Mouse (Mus musculus): ENCODE data around the gene Tssk2. TPM values are rescaled to one million over a fixed set of nuclear protein-coding genes. Genes with fewer than 3 reads are reported as not detected.

The Tssk2 gene
- total and polyA plus RNA-seq, 2 experiments, result not detected

DNA sequence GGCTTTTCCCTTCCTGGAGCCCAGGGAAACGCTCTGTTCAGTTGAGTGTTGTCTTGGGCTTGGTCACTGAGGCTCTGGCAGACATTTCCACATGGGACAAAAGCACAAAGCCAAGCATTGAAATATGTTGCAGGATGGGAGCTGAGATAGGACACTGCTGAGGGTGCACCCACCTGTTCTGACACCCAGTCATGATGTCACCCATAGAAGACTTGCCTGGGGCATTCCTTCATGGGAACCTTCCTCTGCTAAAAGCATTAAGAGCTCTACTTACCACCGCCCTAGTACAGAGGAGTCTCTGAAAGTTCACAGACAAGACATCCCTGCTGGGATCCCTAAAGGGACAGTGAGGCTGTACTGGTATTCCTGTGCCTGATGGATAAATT is 8.1 kb upstream of the Tssk2 start:
- no peak overlapping the region for H3K4me3 ChIP-seq (ENCODE audit: insufficient read depth, low read depth, low read length)

DNA sequence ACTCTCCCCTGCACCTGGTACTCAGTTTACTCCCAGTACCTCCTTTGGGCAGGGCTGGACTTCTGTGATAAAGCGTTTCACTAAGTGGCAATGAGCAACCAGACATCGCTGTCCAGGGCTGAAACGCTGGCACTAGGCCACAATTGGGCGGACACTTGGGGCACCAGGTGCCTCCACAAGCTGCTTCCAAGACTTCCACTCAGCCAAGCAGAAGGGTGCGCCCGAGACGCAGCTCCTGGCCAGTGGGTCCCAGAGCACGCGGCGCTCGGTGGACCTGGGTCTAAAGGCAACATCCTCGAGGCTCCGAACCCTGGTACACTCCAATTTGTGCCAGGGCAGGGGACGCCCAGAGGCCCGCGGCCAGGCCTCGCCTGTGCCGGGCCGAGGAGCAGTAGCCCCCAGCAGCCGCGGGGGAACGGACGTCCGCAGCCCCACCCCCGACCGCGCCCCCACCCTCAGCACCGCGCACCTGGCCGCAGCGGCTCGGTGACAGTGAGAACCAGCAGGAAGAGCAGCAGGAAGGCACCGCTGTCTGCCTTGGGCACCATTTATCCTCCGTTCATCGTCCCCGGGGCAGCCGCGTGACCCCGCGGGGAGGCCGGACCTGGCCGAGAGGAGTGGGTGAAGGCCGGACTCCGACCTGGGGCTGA is 7.4 kb upstream of the Tssk2 start:
- Histone ChIP-seq H3K4me1 (ENCODE audit: control insufficient read depth, insufficient read depth, low read length) (peaks cover 15% of the 10 kb centered on the region), H3K4me3 (ENCODE audit: insufficient read depth, low read depth, low read length) (peak overlapping the region; percentile 84), H3K27me3 (ENCODE audit: control insufficient read depth, insufficient read depth, low read length) (no peaks in the 10 kb centered on the region), H3K27ac (replicated peaks; ENCODE audit: insufficient read depth, low read depth, low read length) (peak overlapping the region; percentile 90), H3K9ac (ENCODE audit: low read depth, low read length) (peak overlapping the region; percentile 92), H3K36me3 (ENCODE audit: control insufficient read depth, insufficient read depth, low read length) (no peaks in the 10 kb centered on the region), H3K79me2 (ENCODE audit: control insufficient read depth, insufficient read depth, low read length) (peaks cover 26% of the 10 kb centered on the region; the same call in 1 of the 2 replicates)
- TF ChIP-seq CTCF (IDR thresholded peaks at IDR 0.05; ENCODE audit: low read depth, low read length), result 0 out of 2 replicates have a peak, but pooled peaks have one; percentile 3
- 0 out of 2 replicates have a peak, but pooled peaks have one; percentile 37 for TF ChIP-seq POLR2A (IDR thresholded peaks at IDR 0.05; ENCODE audit: extremely low read depth, insufficient read depth, low read length)
- 1% methylated on average over 44 of the region's 44 CpGs for WGBS
- DNase-seq (ENCODE audit: extremely low read depth, low read depth, low spot score), result peak; percentile 87

More for the DNA sequence above, 8.1 kb upstream of the Tssk2 start:
- H3K79me2 ChIP-seq (ENCODE audit: control insufficient read depth, insufficient read depth, low read length), result peaks cover 33% of the 10 kb centered on the region; the same call in 1 of the 2 replicates
- H3K4me1 ChIP-seq (ENCODE audit: control insufficient read depth, insufficient read depth, low read length), result peaks cover 22% of the 10 kb centered on the region
- no peaks in the 10 kb centered on the region for H3K36me3 ChIP-seq (ENCODE audit: control insufficient read depth, insufficient read depth, low read length)
- no peak for TF ChIP-seq CTCF (IDR thresholded peaks at IDR 0.05; ENCODE audit: low read depth, low read length)
- TF ChIP-seq POLR2A (IDR thresholded peaks at IDR 0.05; ENCODE audit: extremely low read depth, insufficient read depth, low read length), result no peak
- H3K9ac ChIP-seq (ENCODE audit: low read depth, low read length), result no peak overlapping the region
- H3K27me3 ChIP-seq (ENCODE audit: control insufficient read depth, insufficient read depth, low read length), result no peaks in the 10 kb centered on the region
- 48% methylated on average over 2 of the region's 2 CpGs for WGBS
- H3K27ac ChIP-seq (replicated peaks; ENCODE audit: insufficient read depth, low read depth, low read length), result no peak overlapping the region
- DNase-seq (ENCODE audit: extremely low read depth, low read depth, low spot score), result no peak

DNA sequence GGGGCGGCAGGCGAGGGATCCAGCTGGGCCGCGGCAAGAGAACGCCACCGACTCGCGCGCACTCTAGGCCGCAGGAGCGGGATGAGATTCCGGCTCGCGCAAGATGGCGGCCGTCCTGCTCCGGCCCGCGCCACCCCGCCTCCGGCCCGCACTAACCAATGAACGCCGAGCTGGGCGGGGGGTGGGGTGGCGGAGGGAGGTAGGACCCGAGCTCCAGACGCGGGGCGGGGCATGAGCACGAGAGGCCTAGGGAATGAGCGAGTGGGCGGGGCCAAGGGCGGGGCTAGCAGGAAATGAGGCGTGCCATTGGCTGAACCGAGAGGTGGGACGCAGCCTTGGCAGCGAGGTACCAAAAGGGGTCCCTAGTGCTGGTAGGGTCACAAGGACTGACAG is 6.9 kb upstream of the Tssk2 start, which contains the start of gene Gm20518:
TSS of gene Gm20518 (minus strand) at position 105 of the 393 bp plus-strand sequence.
- under 1% methylated on average over 38 of the region's 38 CpGs for WGBS
- Histone ChIP-seq H3K4me3 (ENCODE audit: insufficient read depth, low read depth, low read length) (peak within 1 kb of the TSS; percentile 84), H3K27ac (replicated peaks; ENCODE audit: insufficient read depth, low read depth, low read length) (peak within 1 kb of the TSS; percentile 90), H3K9ac (ENCODE audit: low read depth, low read length) (peak within 1 kb of the TSS; percentile 92), H3K4me1 (ENCODE audit: control insufficient read depth, insufficient read depth, low read length) (peaks cover 13% of the 10 kb centered on the region), H3K36me3 (ENCODE audit: control insufficient read depth, insufficient read depth, low read length) (no peaks in the 10 kb centered on the region), H3K79me2 (ENCODE audit: control insufficient read depth, insufficient read depth, low read length) (peaks cover 23% of the 10 kb centered on the region; the same call in 1 of the 2 replicates), H3K27me3 (ENCODE audit: control insufficient read depth, insufficient read depth, low read length) (no peaks in the 10 kb centered on the region)
- peak; percentile 78 for DNase-seq (ENCODE audit: extremely low read depth, low read depth, low spot score)
- no peak for TF ChIP-seq CTCF (IDR thresholded peaks at IDR 0.05; ENCODE audit: low read depth, low read length)
- TF ChIP-seq POLR2A (IDR thresholded peaks at IDR 0.05; ENCODE audit: extremely low read depth, insufficient read depth, low read length), result peak; percentile 86

DNA sequence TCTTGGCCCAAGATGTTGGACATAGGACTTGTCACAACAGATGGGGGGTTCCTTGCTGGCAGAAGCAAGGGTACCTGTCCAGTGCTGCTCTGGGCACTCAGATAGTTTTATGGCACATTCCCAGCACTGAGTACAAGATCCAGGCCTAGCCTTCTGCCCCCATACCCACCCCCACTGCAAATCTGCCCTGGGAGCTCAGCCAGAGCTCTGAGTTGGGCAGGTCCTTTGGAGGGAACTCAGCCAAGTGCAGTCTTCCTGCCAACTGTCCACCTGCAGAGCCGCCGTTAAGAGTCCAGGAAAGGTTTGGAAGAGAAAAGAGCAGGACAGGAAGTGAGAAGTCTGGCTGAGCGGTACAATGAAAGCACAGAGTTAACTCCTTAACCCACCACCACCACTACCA is 5.8 kb upstream of the Tssk2 start:
- TF ChIP-seq CTCF (IDR thresholded peaks at IDR 0.05; ENCODE audit: low read depth, low read length) (no peak), POLR2A (IDR thresholded peaks at IDR 0.05; ENCODE audit: extremely low read depth, insufficient read depth, low read length) (no peak)
- Histone ChIP-seq H3K27ac (replicated peaks; ENCODE audit: insufficient read depth, low read depth, low read length) (peak overlapping the region; percentile 80), H3K79me2 (ENCODE audit: control insufficient read depth, insufficient read depth, low read length) (peaks cover 19% of the 10 kb centered on the region; the same call in 1 of the 2 replicates), H3K36me3 (ENCODE audit: control insufficient read depth, insufficient read depth, low read length) (no peaks in the 10 kb centered on the region), H3K4me1 (ENCODE audit: control insufficient read depth, insufficient read depth, low read length) (peaks cover 13% of the 10 kb centered on the region), H3K27me3 (ENCODE audit: control insufficient read depth, insufficient read depth, low read length) (no peaks in the 10 kb centered on the region), H3K9ac (ENCODE audit: low read depth, low read length) (no peak overlapping the region), H3K4me3 (ENCODE audit: insufficient read depth, low read depth, low read length) (no peak overlapping the region)
- 7% methylated on average over 3 of the region's 3 CpGs for WGBS
- DNase-seq (ENCODE audit: extremely low read depth, low read depth, low spot score), result peak; percentile 92

DNA sequence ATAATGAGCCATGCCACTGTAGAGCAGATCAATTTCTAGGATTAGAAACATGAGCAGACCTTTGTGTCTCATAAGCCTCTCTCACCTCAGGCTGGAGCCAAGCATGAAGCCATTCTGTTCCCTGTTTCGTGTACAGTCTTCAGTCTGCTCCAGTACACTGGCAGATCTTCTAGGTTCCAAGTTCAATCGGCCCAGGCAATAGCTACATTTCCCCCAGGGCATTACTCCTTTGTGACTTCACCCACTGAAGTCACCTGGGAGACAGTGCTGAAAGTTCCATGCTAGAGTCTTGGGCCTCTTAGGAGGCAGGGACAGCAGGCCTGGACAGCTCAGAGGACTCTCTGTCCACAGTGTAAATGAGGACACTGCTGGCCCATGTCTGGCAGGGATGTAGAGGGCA is 4.5 kb upstream of the Tssk2 start, which contains the start of gene Tssk1:
TSS of gene Tssk1 (plus strand) at position 301 of the 400 bp plus-strand sequence.
- no peak within 1 kb of the TSS for H3K9ac ChIP-seq (ENCODE audit: low read depth, low read length)
- TF ChIP-seq CTCF (IDR thresholded peaks at IDR 0.05; ENCODE audit: low read depth, low read length), result no peak
- TF ChIP-seq POLR2A (IDR thresholded peaks at IDR 0.05; ENCODE audit: extremely low read depth, insufficient read depth, low read length), result no peak
- H3K27me3 ChIP-seq (ENCODE audit: control insufficient read depth, insufficient read depth, low read length), result no peaks in the 10 kb centered on the region
- no peak for DNase-seq (ENCODE audit: extremely low read depth, low read depth, low spot score)
- no peaks in the 10 kb centered on the region for H3K36me3 ChIP-seq (ENCODE audit: control insufficient read depth, insufficient read depth, low read length)
- peaks cover 19% of the 10 kb centered on the region; the same call in 1 of the 2 replicates for H3K79me2 ChIP-seq (ENCODE audit: control insufficient read depth, insufficient read depth, low read length)
- H3K27ac ChIP-seq (replicated peaks; ENCODE audit: insufficient read depth, low read depth, low read length), result no peak within 1 kb of the TSS
- peaks cover 13% of the 10 kb centered on the region for H3K4me1 ChIP-seq (ENCODE audit: control insufficient read depth, insufficient read depth, low read length)
- no peak within 1 kb of the TSS for H3K4me3 ChIP-seq (ENCODE audit: insufficient read depth, low read depth, low read length)
- 41% methylated on average over 2 of the region's 2 CpGs for WGBS

DNA sequence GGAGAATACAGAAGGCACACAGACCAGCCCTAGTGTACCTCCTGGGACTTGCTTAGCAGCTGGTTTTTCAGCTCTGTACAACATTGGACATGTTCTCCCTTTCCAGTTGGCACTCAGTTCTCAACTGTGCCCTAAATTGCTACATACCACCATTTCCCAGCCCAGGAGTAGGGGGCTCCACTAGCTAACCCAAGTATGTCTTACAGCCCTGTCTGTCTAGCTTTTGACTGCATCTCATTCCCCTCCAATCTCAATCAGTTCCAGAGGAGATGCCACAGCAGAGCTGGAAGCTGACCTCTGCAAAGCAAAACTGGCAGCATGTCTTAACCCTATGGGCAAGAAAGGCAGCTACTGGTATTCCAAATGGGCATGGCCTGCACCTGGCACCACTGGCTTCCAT is 2.3 kb upstream of the Tssk2 start:
- no peak for TF ChIP-seq POLR2A (IDR thresholded peaks at IDR 0.05; ENCODE audit: extremely low read depth, insufficient read depth, low read length)
- TF ChIP-seq CTCF (IDR thresholded peaks at IDR 0.05; ENCODE audit: low read depth, low read length), result no peak
- Histone ChIP-seq H3K79me2 (ENCODE audit: control insufficient read depth, insufficient read depth, low read length) (peaks cover 4% of the 10 kb centered on the region; the same call in 1 of the 2 replicates), H3K27me3 (ENCODE audit: control insufficient read depth, insufficient read depth, low read length) (no peaks in the 10 kb centered on the region), H3K9ac (ENCODE audit: low read depth, low read length) (no peak overlapping the region), H3K4me3 (ENCODE audit: insufficient read depth, low read depth, low read length) (no peak overlapping the region), H3K27ac (replicated peaks; ENCODE audit: insufficient read depth, low read depth, low read length) (no peak overlapping the region), H3K36me3 (ENCODE audit: control insufficient read depth, insufficient read depth, low read length) (peaks cover under 1% of the 10 kb centered on the region), H3K4me1 (ENCODE audit: control insufficient read depth, insufficient read depth, low read length) (peaks cover 5% of the 10 kb centered on the region)
- DNase-seq (ENCODE audit: extremely low read depth, low read depth, low spot score), result no peak
